Mouse (Mus musculus) forebrain, embryonic 11.5 days (tissue): ENCODE data around the gene Tenm3. TPM values are rescaled to one million over a fixed set of nuclear protein-coding genes. Genes with fewer than 3 reads are reported as not detected.

Experiments
- ATAC-seq: fragments of 200-750 bp; cut with Nextera tagmentation; replicated peaks from 2 replicates; pipeline ENCODE4 v1.8.0; 2017; ENCODE audit warnings: moderate TSS enrichment; ENCODE audit not compliant: low FRiP score
- DNase-seq: peaks from one replicate; pipeline ENCODE4 v3.0.0-alpha.2; 2017; ENCODE audit warnings: low spot score
- H3K27ac ChIP-seq: fragments of 300-500 bp; sonication (generic); 2 replicates; pipeline ENCODE4 v1.5.1; 2014; ENCODE audit warnings: low read depth, low read length
- H3K27me3 ChIP-seq: fragments of 300-500 bp; sonication (generic); 2 replicates; pipeline ENCODE4 v1.6.1; 2014; ENCODE audit warnings: mild to moderate bottlenecking, low read length, mixed read lengths; ENCODE audit not compliant: control insufficient read depth, insufficient read depth
- H3K36me3 ChIP-seq: fragments of 300-500 bp; sonication (generic); 2 replicates; pipeline ENCODE4 v1.6.1; 2014; ENCODE audit warnings: mild to moderate bottlenecking, low read length, moderate library complexity, mixed read lengths; ENCODE audit not compliant: control insufficient read depth, insufficient read depth
- H3K4me1 ChIP-seq: fragments of 300-500 bp; sonication (generic); replicated peaks from 2 replicates; pipeline ENCODE4 v1.6.1; 2014; ENCODE audit warnings: low read length, mixed read lengths; ENCODE audit not compliant: control insufficient read depth, insufficient read depth
- H3K4me2 ChIP-seq: fragments of 300-500 bp; sonication (generic); 2 replicates; pipeline ENCODE4 v1.6.1; 2014; ENCODE audit warnings: low read depth, mild to moderate bottlenecking, low read length, moderate library complexity, mixed read lengths; ENCODE audit not compliant: severe bottlenecking
- H3K4me3 ChIP-seq: fragments of 300-500 bp; sonication (generic); 2 replicates; pipeline ENCODE4 v1.5.1; 2014; ENCODE audit warnings: low read depth, low read length
- H3K9ac ChIP-seq: fragments of 300-500 bp; sonication (generic); 2 replicates; pipeline ENCODE4 v1.6.1; 2014; ENCODE audit warnings: low read length
- H3K9me3 ChIP-seq: fragments of 300-500 bp; sonication (generic); 2 replicates; pipeline ENCODE4 v1.6.1; 2016; ENCODE audit warnings: low read length, mixed read lengths; ENCODE audit not compliant: control insufficient read depth
- WGBS: fragments of 180-500 bp; shearing (Covaris S2); extraction: QIAGEN DNeasy Blood & Tissue Kit; methylation state at CpG from one replicate; pipeline ENCODE4 v1.1.7; 2014; 5-methylcytosine and 5-hydroxymethylcytosine counted together
- polyA plus RNA-seq: library from polyadenylated mRNA; unstranded; fragments of >200 nt; fragmentation: Nextera tagmentation; extraction: Ambion mirVana; gene quantifications from 2 replicates; pipeline ENCODE4 v1.2.1, GENCODE M21; 2014

Gene Tenm3
- polyA plus RNA-seq, 1 experiment from 2014 or later = 48.1 TPM

DNA sequence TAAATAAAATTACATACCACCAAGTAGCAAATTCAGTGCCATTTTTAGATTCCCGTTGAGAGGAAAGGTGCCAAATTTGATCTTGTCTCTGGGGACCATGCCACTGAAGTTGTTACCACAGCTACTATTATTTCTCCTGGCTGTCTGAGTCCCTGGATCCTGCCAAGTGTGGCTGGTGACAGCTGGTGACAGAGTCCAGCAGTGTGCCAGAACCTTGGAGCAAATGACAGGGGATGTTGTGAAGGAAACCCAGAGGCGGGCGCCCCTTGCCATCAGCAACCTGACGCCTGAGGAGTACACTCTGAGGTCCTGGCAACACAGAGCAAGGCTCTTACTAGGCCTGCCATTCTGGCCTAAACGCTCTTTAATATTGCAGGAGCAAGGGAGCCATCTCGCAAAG, 467.0 kb downstream of the Tenm3 start:
- H3K36me3 ChIP-seq = no peaks in the 10 kb centered on the region
- H3K4me2 ChIP-seq = no peak overlapping the region
- no peaks in the 10 kb centered on the region for H3K4me1 ChIP-seq
- no peak for DNase-seq
- WGBS = 88% methylated on average over 6 of the region's 6 CpGs
- ATAC-seq = no peak
- H3K9ac ChIP-seq = no peak overlapping the region
- no peak overlapping the region for H3K27ac ChIP-seq
- H3K27me3 ChIP-seq = no peaks in the 10 kb centered on the region
- H3K4me3 ChIP-seq = no peak overlapping the region
- no peaks in the 10 kb centered on the region for H3K9me3 ChIP-seq

DNA sequence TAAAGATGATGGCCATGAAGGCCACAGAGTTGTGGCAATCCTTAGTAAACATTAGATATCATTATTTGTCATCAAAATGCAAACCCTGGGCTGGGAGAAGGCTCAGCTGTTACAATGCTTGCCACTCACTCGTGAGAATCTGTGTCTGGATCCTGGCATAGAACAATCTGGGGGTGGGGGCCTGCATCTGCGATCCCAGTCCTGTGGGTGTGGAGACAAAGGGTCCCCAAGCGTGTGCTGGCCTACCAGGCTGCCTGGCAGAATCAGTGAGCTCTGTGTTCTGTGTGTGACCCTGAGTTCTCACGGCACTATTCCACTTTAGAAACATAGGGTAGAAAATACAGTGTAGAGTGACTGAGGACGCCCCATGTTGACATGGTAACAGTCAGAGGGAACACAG, 468.6 kb downstream of the Tenm3 start:
- DNase-seq (no peak), ATAC-seq (no peak)
- H3K27me3 ChIP-seq = no peaks in the 10 kb centered on the region
- no peaks in the 10 kb centered on the region for H3K36me3 ChIP-seq
- WGBS = 78% methylated on average over 5 of the region's 5 CpGs
- no peak overlapping the region for H3K27ac ChIP-seq
- H3K9ac ChIP-seq = no peak overlapping the region
- no peaks in the 10 kb centered on the region for H3K4me1 ChIP-seq
- no peak overlapping the region for H3K4me2 ChIP-seq
- H3K9me3 ChIP-seq = no peaks in the 10 kb centered on the region
- H3K4me3 ChIP-seq = no peak overlapping the region

DNA sequence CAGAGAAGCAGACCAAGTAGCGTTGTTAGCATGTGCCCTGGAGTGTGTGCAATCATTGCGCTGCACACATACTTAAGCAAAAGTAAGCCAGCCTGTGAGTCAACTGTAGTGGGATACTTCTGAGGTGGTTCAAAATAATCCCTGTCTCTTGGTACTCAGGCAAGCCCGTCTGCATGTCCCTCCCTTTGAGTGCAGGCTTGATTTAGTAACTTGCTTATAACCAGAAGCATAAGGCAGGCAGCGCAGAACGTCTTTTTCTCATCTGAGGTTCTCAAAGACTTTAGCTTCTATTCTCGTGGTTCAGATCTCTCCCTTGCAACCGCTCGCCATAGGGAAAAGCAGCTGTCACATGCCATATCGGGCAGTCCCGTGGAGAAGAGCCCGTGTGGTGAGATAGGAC, 470.3 kb downstream of the Tenm3 start:
- WGBS = 95% methylated on average over 11 of the region's 11 CpGs
- Histone ChIP-seq H3K9me3 (no peaks in the 10 kb centered on the region), H3K9ac (no peak overlapping the region), H3K36me3 (no peaks in the 10 kb centered on the region), H3K4me3 (no peak overlapping the region), H3K27ac (no peak overlapping the region), H3K4me1 (no peaks in the 10 kb centered on the region), H3K4me2 (no peak overlapping the region), H3K27me3 (no peaks in the 10 kb centered on the region)
- ATAC-seq = no peak
- no peak for DNase-seq

DNA sequence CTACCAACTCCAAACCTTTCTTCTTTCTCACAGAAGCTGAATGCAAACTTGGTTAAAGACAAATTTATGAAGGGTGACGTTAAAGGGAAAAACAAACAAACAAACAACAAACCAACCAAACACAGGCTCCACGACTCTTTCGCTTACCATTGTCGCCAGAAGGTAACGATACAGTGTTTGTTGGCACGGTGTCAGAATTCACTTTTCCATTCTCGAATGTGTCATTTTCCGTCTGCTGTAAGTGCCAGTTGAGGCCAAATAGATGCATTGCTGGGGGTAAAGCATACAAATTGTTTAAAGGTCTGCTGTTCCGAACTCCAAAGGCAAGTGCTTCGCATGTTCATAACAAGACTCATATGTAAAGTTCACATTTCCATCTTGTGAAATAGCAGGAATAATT, 476.6 kb downstream of the Tenm3 start:
- H3K9me3 ChIP-seq = no peaks in the 10 kb centered on the region
- DNase-seq (no peak), ATAC-seq (no peak)
- H3K27ac ChIP-seq = no peak overlapping the region
- H3K9ac ChIP-seq = no peak overlapping the region
- H3K4me3 ChIP-seq = no peak overlapping the region
- no peaks in the 10 kb centered on the region for H3K36me3 ChIP-seq
- 90% methylated on average over 10 of the region's 10 CpGs for WGBS
- H3K4me2 ChIP-seq = no peak overlapping the region
- H3K4me1 ChIP-seq = no peaks in the 10 kb centered on the region
- no peaks in the 10 kb centered on the region for H3K27me3 ChIP-seq

DNA sequence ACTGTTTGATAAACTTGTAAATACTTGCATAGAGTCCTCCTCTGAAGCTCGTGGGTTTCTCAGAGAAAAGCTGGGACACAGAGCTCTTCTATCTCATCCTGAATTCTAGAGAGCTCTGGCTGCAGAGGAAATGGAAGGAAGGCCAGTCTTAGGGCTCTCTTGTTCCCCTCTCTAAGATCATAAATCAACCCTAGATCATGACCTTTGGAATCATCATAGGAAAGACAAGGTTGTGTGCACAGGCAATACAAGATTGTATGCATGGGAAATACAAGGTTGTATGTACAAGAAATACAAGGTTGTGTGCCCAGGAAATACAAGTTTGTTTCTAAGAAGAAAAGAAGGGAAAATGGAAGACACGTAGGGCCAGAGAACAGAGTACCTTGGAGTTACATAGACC, 486.9 kb downstream of the Tenm3 start:
- DNase-seq (no peak), ATAC-seq (no peak)
- Histone ChIP-seq H3K4me2 (no peak overlapping the region), H3K9ac (no peak overlapping the region), H3K36me3 (no peaks in the 10 kb centered on the region), H3K27ac (no peak overlapping the region), H3K4me1 (no peaks in the 10 kb centered on the region), H3K9me3 (no peaks in the 10 kb centered on the region), H3K27me3 (no peaks in the 10 kb centered on the region), H3K4me3 (no peak overlapping the region)
- WGBS = 83% methylated on average over 2 of the region's 2 CpGs

DNA sequence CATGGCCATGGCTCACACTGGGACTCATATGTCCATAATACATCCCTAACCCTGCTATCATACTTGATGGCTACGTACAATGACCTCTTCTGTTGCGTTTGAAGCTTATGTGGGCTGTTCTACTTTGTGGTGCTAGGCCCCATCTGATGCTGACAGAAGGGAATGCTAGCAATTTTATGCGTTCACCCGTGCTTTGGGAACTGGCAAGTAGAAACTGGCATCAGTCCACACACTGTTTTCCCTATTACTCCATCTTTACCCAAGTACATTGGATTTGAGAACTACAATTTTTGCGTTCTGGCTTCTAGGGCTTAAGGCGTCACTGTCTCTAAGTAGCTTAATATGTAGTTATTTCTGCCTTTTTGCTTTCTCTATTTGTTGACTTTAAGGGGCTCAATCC, 490.3 kb downstream of the Tenm3 start:
- no peaks in the 10 kb centered on the region for H3K9me3 ChIP-seq
- WGBS = 95% methylated on average over 6 of the region's 6 CpGs
- no peak overlapping the region for H3K9ac ChIP-seq
- no peaks in the 10 kb centered on the region for H3K36me3 ChIP-seq
- H3K4me2 ChIP-seq = no peak overlapping the region
- H3K27ac ChIP-seq = no peak overlapping the region
- no peaks in the 10 kb centered on the region for H3K27me3 ChIP-seq
- no peak for ATAC-seq
- DNase-seq = no peak
- no peaks in the 10 kb centered on the region for H3K4me1 ChIP-seq
- no peak overlapping the region for H3K4me3 ChIP-seq

DNA sequence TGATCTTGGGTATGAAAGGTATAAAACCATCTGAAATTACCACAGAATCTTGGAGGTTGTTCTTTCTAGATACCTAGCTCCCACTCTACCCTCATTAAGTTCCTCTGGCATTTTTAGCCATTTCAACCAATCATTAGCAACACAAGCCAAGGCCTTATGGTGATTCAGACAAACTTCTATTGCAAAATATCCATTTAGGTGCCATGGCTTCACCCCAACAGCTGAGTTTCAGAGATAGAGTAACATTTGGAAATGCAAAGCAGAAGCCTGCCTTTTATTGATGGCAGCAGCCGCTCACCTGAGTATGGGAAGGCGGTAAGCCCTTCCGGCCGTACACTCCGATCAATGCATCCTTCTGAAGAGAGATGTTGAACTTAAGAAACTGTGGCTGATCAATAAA, 494.9 kb downstream of the Tenm3 start:
- no peaks in the 10 kb centered on the region for H3K9me3 ChIP-seq
- no peak overlapping the region for H3K4me2 ChIP-seq
- WGBS = 95% methylated on average over 5 of the region's 5 CpGs
- H3K4me1 ChIP-seq = no peaks in the 10 kb centered on the region
- ATAC-seq (no peak), DNase-seq (no peak)
- no peaks in the 10 kb centered on the region for H3K27me3 ChIP-seq
- H3K27ac ChIP-seq = no peak overlapping the region
- H3K9ac ChIP-seq = no peak overlapping the region
- no peak overlapping the region for H3K4me3 ChIP-seq
- H3K36me3 ChIP-seq = no peaks in the 10 kb centered on the region

DNA sequence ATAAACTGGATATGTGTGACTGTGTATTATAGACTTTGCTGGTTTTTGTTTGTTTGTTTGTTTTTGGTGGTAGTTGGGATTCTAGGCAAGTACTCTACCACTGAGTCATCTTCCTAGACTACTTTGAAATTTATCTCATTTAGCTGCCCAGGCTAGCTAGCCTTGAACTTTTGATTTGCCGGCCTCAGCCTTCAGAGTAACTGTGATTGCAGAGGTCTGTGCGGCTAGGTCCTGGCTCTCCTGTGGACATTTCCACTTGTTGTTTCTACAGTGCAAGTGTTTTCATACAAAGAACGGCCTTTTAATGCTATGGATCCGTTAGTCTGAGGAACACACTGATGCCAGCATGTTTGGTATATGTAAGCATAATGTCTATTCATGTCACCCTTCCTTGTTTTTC, 495.4 kb downstream of the Tenm3 start:
- no peaks in the 10 kb centered on the region for H3K9me3 ChIP-seq
- no peak overlapping the region for H3K27ac ChIP-seq
- H3K27me3 ChIP-seq = no peaks in the 10 kb centered on the region
- ATAC-seq (no peak), DNase-seq (no peak)
- no peaks in the 10 kb centered on the region for H3K36me3 ChIP-seq
- H3K4me3 ChIP-seq = no peak overlapping the region
- no peaks in the 10 kb centered on the region for H3K4me1 ChIP-seq
- WGBS = 94% methylated on average over 4 of the region's 4 CpGs
- no peak overlapping the region for H3K4me2 ChIP-seq
- H3K9ac ChIP-seq = no peak overlapping the region

DNA sequence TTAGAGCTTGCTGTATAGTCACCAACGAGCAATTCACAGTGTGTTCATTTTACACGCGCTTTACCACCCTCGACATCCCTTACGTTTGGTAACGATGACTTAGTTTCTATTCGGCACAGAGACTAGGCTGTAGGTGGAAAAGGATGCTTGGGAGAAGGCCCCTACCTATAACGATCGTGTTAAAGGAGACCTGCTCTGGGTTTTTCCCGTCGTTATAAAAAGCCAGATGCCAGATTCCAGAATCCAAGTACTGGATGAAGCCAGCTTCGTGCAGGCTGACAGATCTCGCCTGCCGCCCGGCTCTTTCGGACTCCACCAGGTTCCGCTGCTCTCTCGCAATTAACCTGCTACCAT, 500.7 kb downstream of the Tenm3 start:
- H3K36me3 ChIP-seq = no peaks in the 10 kb centered on the region; the same call in 1 of the 2 replicates
- no peak overlapping the region for H3K4me2 ChIP-seq
- 0 out of 2 replicates have a peak, but pooled peaks cover 3% of the 10 kb centered on the region for H3K4me1 ChIP-seq
- no peak overlapping the region for H3K27ac ChIP-seq
- ATAC-seq (no peak), DNase-seq (no peak)
- WGBS = 78% methylated on average over 18 of the region's 18 CpGs
- no peak overlapping the region for H3K9ac ChIP-seq
- H3K27me3 ChIP-seq = no peaks in the 10 kb centered on the region; the same call in none of the 2 replicates
- no peak overlapping the region for H3K4me3 ChIP-seq
- no peaks in the 10 kb centered on the region for H3K9me3 ChIP-seq
